Mouse (Mus musculus): ENCODE results near the gene Clec2g. TPM values are rescaled to one million over a fixed set of nuclear protein-coding genes. Genes with fewer than 3 reads are reported as not detected.
"Not testable (repeated sequence)": the region's sequence is repeated elsewhere in the genome, so short reads cannot be mapped to it uniquely, and the experiment has no call there.

The Clec2g gene
- polyA plus RNA-seq, 1 experiment from 2014 or later: not detected

- Histone ChIP-seq H3K36me3 (no peaks in the 10 kb centered on the region), H3K9me3 (no peaks in the 10 kb centered on the region), H3K27ac (no peak overlapping the region), H3K27me3 (no peaks in the 10 kb centered on the region), H3K9ac (no peak overlapping the region), H3K4me3 (no peak overlapping the region), H3K4me1 (replicated peaks) (no peaks in the 10 kb centered on the region), H3K4me2 (no peak overlapping the region)
- 81% methylated on average over 5 of the region's 5 CpGs for WGBS
- no peak for ATAC-seq (ENCODE audit: low FRiP score)
Measured at GRCm38 (mm10) chr6:128941646-128942421, 7.7 kb downstream of the Clec2g start.

- Histone ChIP-seq H3K4me1 (replicated peaks) (no peaks in the 10 kb centered on the region), H3K27me3 (no peaks in the 10 kb centered on the region), H3K36me3 (no peaks in the 10 kb centered on the region), H3K4me2 (no peak overlapping the region), H3K27ac (no peak overlapping the region), H3K9ac (no peak overlapping the region), H3K9me3 (no peaks in the 10 kb centered on the region), H3K4me3 (no peak overlapping the region)
- WGBS: 91% methylated on average over 3 of the region's 3 CpGs
- no peak for ATAC-seq (ENCODE audit: low FRiP score)
Measured at GRCm38 (mm10) chr6:128945564-128945963, 11.4 kb downstream of the Clec2g start.

GRCm38 (mm10) chr6:128961110-128961509 is 26.9 kb downstream of the Clec2g start:
- Histone ChIP-seq H3K27me3 (no peaks in the 10 kb centered on the region), H3K36me3 (no peaks in the 10 kb centered on the region), H3K9me3 (no peaks in the 10 kb centered on the region), H3K9ac (no peak overlapping the region), H3K4me2 (no peak overlapping the region), H3K27ac (no peak overlapping the region), H3K4me1 (replicated peaks) (no peaks in the 10 kb centered on the region), H3K4me3 (no peak overlapping the region)
- 92% methylated on average over 1 of the region's 1 CpGs for WGBS
- no peak for ATAC-seq (ENCODE audit: low FRiP score)

GRCm38 (mm10) chr6:128962108-128962507 is 27.9 kb downstream of the Clec2g start:
- not testable (repeated sequence) for H3K36me3 ChIP-seq; H3K9me3 ChIP-seq; H3K4me1 ChIP-seq (replicated peaks); H3K4me2 ChIP-seq; H3K27me3 ChIP-seq; H3K27ac ChIP-seq; H3K4me3 ChIP-seq; H3K9ac ChIP-seq; ATAC-seq (ENCODE audit: low FRiP score)
- 100% methylated on average over 2 of the region's 2 CpGs for WGBS

- no peak for ATAC-seq (ENCODE audit: low FRiP score)
- H3K4me2 ChIP-seq: no peak overlapping the region
- no peaks in the 10 kb centered on the region for H3K27me3 ChIP-seq
- no peaks in the 10 kb centered on the region for H3K9me3 ChIP-seq
- H3K27ac ChIP-seq: no peak overlapping the region
- H3K4me1 ChIP-seq (replicated peaks): no peaks in the 10 kb centered on the region
- no peaks in the 10 kb centered on the region for H3K36me3 ChIP-seq
- no peak overlapping the region for H3K9ac ChIP-seq
- H3K4me3 ChIP-seq: no peak overlapping the region
Measured at GRCm38 (mm10) chr6:128964519-128964918, 30.3 kb downstream of the Clec2g start.

- Histone ChIP-seq H3K4me1 (replicated peaks) (no peaks in the 10 kb centered on the region), H3K36me3 (no peaks in the 10 kb centered on the region), H3K27ac (no peak overlapping the region), H3K27me3 (no peaks in the 10 kb centered on the region), H3K9ac (no peak overlapping the region), H3K9me3 (no peaks in the 10 kb centered on the region), H3K4me3 (no peak overlapping the region), H3K4me2 (no peak overlapping the region)
- no peak for ATAC-seq (ENCODE audit: low FRiP score)
Measured at GRCm38 (mm10) chr6:128968463-128968862, 34.3 kb downstream of the Clec2g start.

GRCm38 (mm10) chr6:128969741-128970140 is 35.6 kb downstream of the Clec2g start:
- no peaks in the 10 kb centered on the region for H3K4me1 ChIP-seq (replicated peaks)
- H3K27ac ChIP-seq: no peak overlapping the region
- no peaks in the 10 kb centered on the region for H3K36me3 ChIP-seq
- H3K4me3 ChIP-seq: no peak overlapping the region
- no peaks in the 10 kb centered on the region for H3K27me3 ChIP-seq
- ATAC-seq (ENCODE audit: low FRiP score): no peak
- no peaks in the 10 kb centered on the region for H3K9me3 ChIP-seq
- WGBS: 86% methylated on average over 1 of the region's 1 CpGs
- H3K4me2 ChIP-seq: no peak overlapping the region
- H3K9ac ChIP-seq: no peak overlapping the region

- H3K4me2 ChIP-seq; H3K9ac ChIP-seq; H3K4me1 ChIP-seq (replicated peaks); H3K27ac ChIP-seq; ATAC-seq (ENCODE audit: low FRiP score); H3K4me3 ChIP-seq; H3K36me3 ChIP-seq; H3K9me3 ChIP-seq; H3K27me3 ChIP-seq: not testable (repeated sequence)
- WGBS: 94% methylated on average over 20 of the region's 20 CpGs
Measured at GRCm38 (mm10) chr6:128970508-128971393, 36.6 kb downstream of the Clec2g start.

- Histone ChIP-seq H3K4me3 (no peak overlapping the region), H3K36me3 (no peaks in the 10 kb centered on the region), H3K9ac (no peak overlapping the region), H3K27ac (no peak overlapping the region), H3K9me3 (no peaks in the 10 kb centered on the region), H3K4me1 (replicated peaks) (no peaks in the 10 kb centered on the region), H3K27me3 (no peaks in the 10 kb centered on the region), H3K4me2 (no peak overlapping the region)
- no peak for ATAC-seq (ENCODE audit: low FRiP score)
- WGBS: 69% methylated on average over 1 of the region's 1 CpGs
Measured at GRCm38 (mm10) chr6:128971394-128972039, 37.3 kb downstream of the Clec2g start.

- Histone ChIP-seq H3K9me3 (no peaks in the 10 kb centered on the region), H3K4me1 (replicated peaks) (no peaks in the 10 kb centered on the region), H3K4me2 (no peak overlapping the region), H3K36me3 (no peaks in the 10 kb centered on the region), H3K4me3 (no peak overlapping the region), H3K27ac (no peak overlapping the region), H3K27me3 (no peaks in the 10 kb centered on the region), H3K9ac (no peak overlapping the region)
- no peak for ATAC-seq (ENCODE audit: low FRiP score)
- WGBS: 94% methylated on average over 2 of the region's 2 CpGs
Measured at GRCm38 (mm10) chr6:128972156-128972555, 38.0 kb downstream of the Clec2g start.

GRCm38 (mm10) chr6:128972687-128973438 is 38.7 kb downstream of the Clec2g start:
- no peak overlapping the region for H3K4me3 ChIP-seq
- no peak overlapping the region for H3K9ac ChIP-seq
- no peak for ATAC-seq (ENCODE audit: low FRiP score)
- no peaks in the 10 kb centered on the region for H3K9me3 ChIP-seq
- 90% methylated on average over 5 of the region's 5 CpGs for WGBS
- H3K27me3 ChIP-seq: no peaks in the 10 kb centered on the region
- no peaks in the 10 kb centered on the region for H3K36me3 ChIP-seq
- no peaks in the 10 kb centered on the region for H3K4me1 ChIP-seq (replicated peaks)
- H3K27ac ChIP-seq: no peak overlapping the region
- H3K4me2 ChIP-seq: no peak overlapping the region

- Histone ChIP-seq H3K9ac (no peak overlapping the region), H3K27me3 (no peaks in the 10 kb centered on the region), H3K27ac (no peak overlapping the region), H3K36me3 (no peaks in the 10 kb centered on the region), H3K4me2 (no peak overlapping the region), H3K4me3 (no peak overlapping the region), H3K9me3 (no peaks in the 10 kb centered on the region), H3K4me1 (replicated peaks) (no peaks in the 10 kb centered on the region)
- no peak for ATAC-seq (ENCODE audit: low FRiP score)
- WGBS: 93% methylated on average over 3 of the region's 3 CpGs
Measured at GRCm38 (mm10) chr6:128973439-128973697, 39.2 kb downstream of the Clec2g start.

Measured in hindbrain, embryonic 13.5 days (tissue).